Mouse (Mus musculus) limb, embryonic 10.5 days (tissue): ENCODE measurements around the gene Arpp19. TPM values are rescaled to one million over a fixed set of nuclear protein-coding genes. Genes with fewer than 3 reads are reported as not detected.

Experiments
- DNase-seq: peaks from one replicate; pipeline ENCODE4 v3.0.0-alpha.2; 2017; ENCODE audit warnings: low spot score
- H3K27ac ChIP-seq: fragments of 300-500 bp; sonication (generic); 2 replicates; pipeline ENCODE4 v1.5.1; 2016; ENCODE audit warnings: mild to moderate bottlenecking
- H3K27me3 ChIP-seq: fragments of 300-500 bp; sonication (generic); 2 replicates; pipeline ENCODE4 v1.6.1; 2016; ENCODE audit warnings: low read depth, mild to moderate bottlenecking; ENCODE audit not compliant: poor library complexity, severe bottlenecking
- H3K36me3 ChIP-seq: fragments of 300-500 bp; sonication (generic); 2 replicates; pipeline ENCODE4 v1.6.1; 2016; ENCODE audit warnings: mild to moderate bottlenecking, moderate library complexity
- H3K4me1 ChIP-seq: fragments of 300-500 bp; sonication (generic); 2 replicates; pipeline ENCODE4 v1.6.1; 2016
- H3K4me3 ChIP-seq: fragments of 300-500 bp; sonication (generic); 2 replicates; pipeline ENCODE4 v1.5.1; 2016; ENCODE audit warnings: mild to moderate bottlenecking, moderate library complexity
- H3K9me3 ChIP-seq: fragments of 300-500 bp; sonication (generic); replicated peaks from 2 replicates; pipeline ENCODE4 v1.6.1; 2016; ENCODE audit warnings: mild to moderate bottlenecking
- WGBS: fragments of 180-500 bp; shearing (Covaris S2); methylation state at CpG from one replicate; pipeline ENCODE4 v1.1.7; 2016; 5-methylcytosine and 5-hydroxymethylcytosine counted together
- polyA plus RNA-seq: library from polyadenylated mRNA; unstranded; fragments of >200 nt; fragmentation: Nextera tagmentation; extraction: Ambion mirVana; gene quantifications from 2 replicates; pipeline ENCODE4 v1.2.1, GENCODE M21; 2016

Arpp19 gene
- polyA plus RNA-seq: 364 and 386 TPM in 2 replicates

- H3K27ac ChIP-seq: peak within 1 kb of the TSS; percentile 95
- H3K9me3 ChIP-seq: no peaks in the 10 kb centered on the region
- peaks cover 12% of the 10 kb centered on the region for H3K36me3 ChIP-seq
- under 1% methylated on average over 73 of the region's 73 CpGs for WGBS
- H3K4me3 ChIP-seq: peak within 1 kb of the TSS; percentile 97
- peak; percentile 89 for DNase-seq
- no peaks in the 10 kb centered on the region for H3K27me3 ChIP-seq
- H3K4me1 ChIP-seq: peaks cover 21% of the 10 kb centered on the region
Measured at GRCm38 (mm10) chr9:75037451-75038356, at the start of gene Arpp19. Gene Arpp19 (plus strand): TSS chr9:75037614.

- H3K4me3 ChIP-seq: no peak overlapping the region
- 87% methylated on average over 7 of the region's 7 CpGs for WGBS
- no peaks in the 10 kb centered on the region for H3K27me3 ChIP-seq
- H3K27ac ChIP-seq: no peak overlapping the region
- DNase-seq: no peak
- H3K9me3 ChIP-seq: no peaks in the 10 kb centered on the region
- H3K36me3 ChIP-seq: no peaks in the 10 kb centered on the region
- H3K4me1 ChIP-seq: peaks cover 13% of the 10 kb centered on the region
Measured at GRCm38 (mm10) chr9:74988893-74989460, 48.4 kb upstream of the Arpp19 start.

GRCm38 (mm10) chr9:74989990-74990389 is 47.4 kb upstream of the Arpp19 start:
- WGBS: 98% methylated on average over 2 of the region's 2 CpGs
- Histone ChIP-seq H3K4me1 (peaks cover 13% of the 10 kb centered on the region), H3K27ac (no peak overlapping the region)

GRCm38 (mm10) chr9:74994611-74995257 is 42.7 kb upstream of the Arpp19 start:
- H3K27me3 ChIP-seq: no peaks in the 10 kb centered on the region
- H3K27ac ChIP-seq: no peak overlapping the region
- no peaks in the 10 kb centered on the region for H3K4me1 ChIP-seq
- WGBS: 89% methylated on average over 10 of the region's 10 CpGs
- no peaks in the 10 kb centered on the region for H3K36me3 ChIP-seq
- no peaks in the 10 kb centered on the region for H3K9me3 ChIP-seq
- no peak for DNase-seq
- no peak overlapping the region for H3K4me3 ChIP-seq

More at GRCm38 (mm10) chr9:74989990-74990389, 47.4 kb upstream of the Arpp19 start:
- Histone ChIP-seq H3K27me3 (no peaks in the 10 kb centered on the region), H3K9me3 (no peaks in the 10 kb centered on the region), H3K4me3 (no peak overlapping the region), H3K36me3 (no peaks in the 10 kb centered on the region)
- DNase-seq: no peak

GRCm38 (mm10) chr9:74996349-74996748 is 41.1 kb upstream of the Arpp19 start:
- Histone ChIP-seq H3K36me3 (no peaks in the 10 kb centered on the region), H3K27ac (no peak overlapping the region), H3K4me1 (no peaks in the 10 kb centered on the region), H3K27me3 (no peaks in the 10 kb centered on the region), H3K4me3 (no peak overlapping the region), H3K9me3 (no peaks in the 10 kb centered on the region)
- DNase-seq: no peak
- whole genome bisulfite sequencing: 56% methylated on average over 2 of the region's 2 CpGs

GRCm38 (mm10) chr9:74997976-74998375 is 39.4 kb upstream of the Arpp19 start:
- Histone ChIP-seq H3K27ac (no peak overlapping the region), H3K9me3 (no peaks in the 10 kb centered on the region), H3K4me1 (no peaks in the 10 kb centered on the region), H3K4me3 (no peak overlapping the region), H3K36me3 (no peaks in the 10 kb centered on the region), H3K27me3 (no peaks in the 10 kb centered on the region)
- DNase-seq: no peak

GRCm38 (mm10) chr9:75001006-75001405 is 36.4 kb upstream of the Arpp19 start:
- Histone ChIP-seq H3K4me1 (no peaks in the 10 kb centered on the region), H3K27ac (no peak overlapping the region), H3K4me3 (no peak overlapping the region), H3K27me3 (no peaks in the 10 kb centered on the region), H3K36me3 (no peaks in the 10 kb centered on the region), H3K9me3 (no peaks in the 10 kb centered on the region)
- 85% methylated on average over 6 of the region's 6 CpGs for WGBS
- DNase-seq: no peak

GRCm38 (mm10) chr9:75001611-75002204 is 35.7 kb upstream of the Arpp19 start:
- no peaks in the 10 kb centered on the region for H3K36me3 ChIP-seq
- no peak overlapping the region for H3K27ac ChIP-seq
- H3K9me3 ChIP-seq: no peaks in the 10 kb centered on the region
- no peaks in the 10 kb centered on the region for H3K27me3 ChIP-seq
- no peaks in the 10 kb centered on the region for H3K4me1 ChIP-seq
- 88% methylated on average over 5 of the region's 5 CpGs for WGBS
- no peak overlapping the region for H3K4me3 ChIP-seq
- DNase-seq: no peak

GRCm38 (mm10) chr9:75002262-75002661 is 35.2 kb upstream of the Arpp19 start:
- Histone ChIP-seq H3K4me1 (no peaks in the 10 kb centered on the region), H3K36me3 (no peaks in the 10 kb centered on the region), H3K27me3 (no peaks in the 10 kb centered on the region), H3K4me3 (no peak overlapping the region), H3K27ac (no peak overlapping the region), H3K9me3 (no peaks in the 10 kb centered on the region)
- 68% methylated on average over 3 of the region's 3 CpGs for WGBS
- no peak for DNase-seq

- Histone ChIP-seq H3K4me3 (no peak overlapping the region), H3K27me3 (no peaks in the 10 kb centered on the region), H3K27ac (no peak overlapping the region), H3K9me3 (no peaks in the 10 kb centered on the region), H3K4me1 (no peaks in the 10 kb centered on the region), H3K36me3 (no peaks in the 10 kb centered on the region)
- 94% methylated on average over 10 of the region's 10 CpGs for WGBS
- DNase-seq: no peak
Measured at GRCm38 (mm10) chr9:75004203-75004602, 33.2 kb upstream of the Arpp19 start.

GRCm38 (mm10) chr9:75016591-75016990 is 20.8 kb upstream of the Arpp19 start:
- 92% methylated on average over 2 of the region's 2 CpGs for WGBS
- no peak overlapping the region for H3K4me3 ChIP-seq
- no peak for DNase-seq
- peaks cover 2% of the 10 kb centered on the region; the same call in 1 of the 2 replicates for H3K36me3 ChIP-seq
- no peaks in the 10 kb centered on the region for H3K9me3 ChIP-seq
- H3K27ac ChIP-seq: no peak overlapping the region
- H3K27me3 ChIP-seq: no peaks in the 10 kb centered on the region
- H3K4me1 ChIP-seq: no peaks in the 10 kb centered on the region

- no peak for DNase-seq
- Histone ChIP-seq H3K9me3 (no peaks in the 10 kb centered on the region), H3K36me3 (peaks cover 2% of the 10 kb centered on the region; the same call in 1 of the 2 replicates), H3K27ac (no peak overlapping the region), H3K4me1 (no peaks in the 10 kb centered on the region), H3K27me3 (no peaks in the 10 kb centered on the region), H3K4me3 (no peak overlapping the region)
- WGBS: 90% methylated on average over 6 of the region's 6 CpGs
Measured at GRCm38 (mm10) chr9:75019181-75019580, 18.2 kb upstream of the Arpp19 start.
